Mouse (Mus musculus): ENCODE results near the gene Chchd6. TPM values are rescaled to one million over a fixed set of nuclear protein-coding genes. Genes with fewer than 3 reads are reported as not detected.

The Chchd6 gene
- total RNA-seq, 1 experiment from 2014 or later: 25.8 TPM

Other genes with a start within 250 kb of the Chchd6 start
- 60.2 and 68.8 TPM in 2 replicates for gene Plxna1, start 233.0 kb downstream of the Chchd6 start, total RNA-seq (2021)
- 11.1 and 12.7 TPM in 2 replicates for gene Txnrd3, start 48.3 kb upstream of the Chchd6 start, total RNA-seq (2021)
- not detected in 2 replicates for gene Vmn1r40, start 111.9 kb upstream of the Chchd6 start, total RNA-seq (2021)
- gene Vmn1r41, start 145.1 kb upstream of the Chchd6 start, total RNA-seq (2021): not detected in 2 replicates

All from adrenal gland, postnatal 14 days (tissue).